Mouse (Mus musculus): ENCODE data around the gene Nmrk1. TPM values are rescaled to one million over a fixed set of nuclear protein-coding genes. Genes with fewer than 3 reads are reported as not detected.

The Nmrk1 gene
- polyA plus RNA-seq, 1 experiment from 2014 or later: 12.6 TPM

GRCm38 (mm10) chr19:18671056-18671741 lies 39.4 kb downstream of the Nmrk1 start:
- H3K36me3 ChIP-seq (replicated peaks; ENCODE audit: insufficient read depth, low read length): no peaks in the 10 kb centered on the region
- H3K4me2 ChIP-seq (ENCODE audit: low read depth, low read length): peak overlapping the region; percentile 72
- TF ChIP-seq EP300 (IDR thresholded peaks at IDR 0.05; ENCODE audit: low read depth) (no peak), CTCF (IDR thresholded peaks at IDR 0.05; ENCODE audit: low read depth) (no peak)
- peaks cover 22% of the 10 kb centered on the region for H3K4me1 ChIP-seq (ENCODE audit: insufficient read depth)
- H3K4me3 ChIP-seq (ENCODE audit: low read depth, low read length): peak overlapping the region; percentile 84
- H3K27me3 ChIP-seq (ENCODE audit: insufficient read depth, low read length): no peaks in the 10 kb centered on the region
- H3K9me3 ChIP-seq (ENCODE audit: low read length): no peaks in the 10 kb centered on the region
- under 1% methylated on average over 52 of the region's 64 CpGs for WGBS (ENCODE audit: insufficient replicate concordance)
- peak; percentile 70 for DNase-seq
- H3K9ac ChIP-seq (replicated peaks): peak overlapping the region; percentile 86
- ATAC-seq: peak; percentile 71
- H3K27ac ChIP-seq (ENCODE audit: low read depth): peak overlapping the region; percentile 89

DNA sequence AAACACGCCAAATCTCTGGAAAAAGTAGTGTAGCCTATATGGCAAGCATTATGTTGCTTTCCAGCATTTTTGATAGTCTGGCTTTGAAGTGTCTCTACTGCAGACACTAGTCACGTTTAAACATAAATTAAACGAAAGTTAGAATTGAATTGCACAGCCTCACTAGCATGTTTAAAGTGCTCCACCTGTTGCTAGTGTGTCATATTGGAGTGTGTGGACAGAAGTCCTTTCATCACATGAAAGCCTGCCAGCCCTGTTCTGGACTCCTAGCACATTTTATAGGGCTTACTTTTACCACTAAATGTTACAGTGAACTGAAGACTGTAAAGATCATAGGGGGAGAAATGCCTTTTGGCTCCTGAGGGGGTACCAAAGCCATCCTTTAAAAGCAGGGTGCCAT lies 40.7 kb downstream of the Nmrk1 start:
- no peak for TF ChIP-seq EP300 (IDR thresholded peaks at IDR 0.05; ENCODE audit: low read depth)
- no peak for TF ChIP-seq CTCF (IDR thresholded peaks at IDR 0.05; ENCODE audit: low read depth)
- H3K4me2 ChIP-seq (ENCODE audit: low read depth, low read length): peak overlapping the region; percentile 72
- H3K9me3 ChIP-seq (ENCODE audit: low read length): no peaks in the 10 kb centered on the region
- no peaks in the 10 kb centered on the region for H3K27me3 ChIP-seq (ENCODE audit: insufficient read depth, low read length)
- DNase-seq: no peak
- peaks cover 22% of the 10 kb centered on the region for H3K4me1 ChIP-seq (ENCODE audit: insufficient read depth)
- peak overlapping the region; percentile 86 for H3K9ac ChIP-seq (replicated peaks)
- H3K36me3 ChIP-seq (replicated peaks; ENCODE audit: insufficient read depth, low read length): no peaks in the 10 kb centered on the region
- no peak overlapping the region for H3K27ac ChIP-seq (ENCODE audit: low read depth)
- ATAC-seq: no peak
- WGBS (ENCODE audit: insufficient replicate concordance): 52% methylated on average over 3 of the region's 3 CpGs
- peak overlapping the region; percentile 84 for H3K4me3 ChIP-seq (ENCODE audit: low read depth, low read length)

GRCm38 (mm10) chr19:18673116-18673515 lies 41.4 kb downstream of the Nmrk1 start:
- Histone ChIP-seq H3K9me3 (ENCODE audit: low read length) (no peaks in the 10 kb centered on the region), H3K4me1 (ENCODE audit: insufficient read depth) (peaks cover 22% of the 10 kb centered on the region), H3K4me2 (ENCODE audit: low read depth, low read length) (peak overlapping the region; percentile 72), H3K4me3 (ENCODE audit: low read depth, low read length) (no peak overlapping the region), H3K9ac (replicated peaks) (peak overlapping the region; percentile 86; the same call in 1 of the 2 replicates), H3K27ac (ENCODE audit: low read depth) (no peak overlapping the region), H3K36me3 (replicated peaks; ENCODE audit: insufficient read depth, low read length) (no peaks in the 10 kb centered on the region), H3K27me3 (ENCODE audit: insufficient read depth, low read length) (no peaks in the 10 kb centered on the region)
- TF ChIP-seq CTCF (IDR thresholded peaks at IDR 0.05; ENCODE audit: low read depth) (no peak), EP300 (IDR thresholded peaks at IDR 0.05; ENCODE audit: low read depth) (no peak)
- DNase-seq (no peak), ATAC-seq (no peak)
- WGBS (ENCODE audit: insufficient replicate concordance): 63% methylated on average over 4 of the region's 4 CpGs

- peaks cover 17% of the 10 kb centered on the region for H3K36me3 ChIP-seq (replicated peaks; ENCODE audit: insufficient read depth, low read length)
- WGBS (ENCODE audit: insufficient replicate concordance): 37% methylated on average over 4 of the region's 4 CpGs
- TF ChIP-seq EP300 (IDR thresholded peaks at IDR 0.05; ENCODE audit: low read depth): no peak
- peak; percentile 64 for TF ChIP-seq CTCF (IDR thresholded peaks at IDR 0.05; ENCODE audit: low read depth)
- H3K4me1 ChIP-seq (ENCODE audit: insufficient read depth): no peaks in the 10 kb centered on the region
- DNase-seq (no peak), ATAC-seq (peak; percentile 56)
- no peak overlapping the region for H3K4me3 ChIP-seq (ENCODE audit: low read depth, low read length)
- no peaks in the 10 kb centered on the region for H3K27me3 ChIP-seq (ENCODE audit: insufficient read depth, low read length)
- H3K27ac ChIP-seq (ENCODE audit: low read depth): no peak overlapping the region
- H3K4me2 ChIP-seq (ENCODE audit: low read depth, low read length): no peak overlapping the region
- no peaks in the 10 kb centered on the region for H3K9me3 ChIP-seq (ENCODE audit: low read length)
- no peak overlapping the region for H3K9ac ChIP-seq (replicated peaks)
These were observed 50.4 kb downstream of the Nmrk1 start for GRCm38 (mm10) chr19:18682142-18682541.

DNA sequence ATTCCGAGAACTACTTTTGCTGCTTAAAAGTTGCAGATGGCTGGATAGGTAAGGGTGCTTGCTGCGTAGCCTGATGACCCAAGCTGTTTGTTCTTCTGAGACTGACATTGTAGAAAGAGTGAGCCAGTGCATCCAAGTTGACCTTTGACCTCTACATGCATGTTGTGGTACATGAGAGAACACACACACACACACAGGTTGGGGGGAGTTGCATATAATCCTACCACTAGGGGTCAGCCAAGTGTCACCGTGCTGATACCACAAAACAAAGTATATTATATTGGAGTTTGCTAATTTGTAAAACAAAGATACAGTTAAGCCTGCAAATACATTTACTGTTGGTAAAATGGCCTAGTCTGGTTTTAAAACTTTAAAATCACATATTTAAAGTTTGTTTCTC lies 55.8 kb downstream of the Nmrk1 start:
- Histone ChIP-seq H3K9ac (replicated peaks) (no peak overlapping the region), H3K27me3 (ENCODE audit: insufficient read depth, low read length) (no peaks in the 10 kb centered on the region), H3K9me3 (ENCODE audit: low read length) (no peaks in the 10 kb centered on the region), H3K4me3 (ENCODE audit: low read depth, low read length) (no peak overlapping the region), H3K4me2 (ENCODE audit: low read depth, low read length) (no peak overlapping the region), H3K36me3 (replicated peaks; ENCODE audit: insufficient read depth, low read length) (no peaks in the 10 kb centered on the region), H3K4me1 (ENCODE audit: insufficient read depth) (peaks cover under 1% of the 10 kb centered on the region; the same call in 1 of the 2 replicates), H3K27ac (ENCODE audit: low read depth) (no peak overlapping the region)
- WGBS (ENCODE audit: insufficient replicate concordance): 64% methylated on average over 3 of the region's 3 CpGs
- DNase-seq (peak; percentile 68), ATAC-seq (peak; percentile 72)
- TF ChIP-seq EP300 (IDR thresholded peaks at IDR 0.05; ENCODE audit: low read depth): no peak
- TF ChIP-seq CTCF (IDR thresholded peaks at IDR 0.05; ENCODE audit: low read depth): peak; percentile 96

DNA sequence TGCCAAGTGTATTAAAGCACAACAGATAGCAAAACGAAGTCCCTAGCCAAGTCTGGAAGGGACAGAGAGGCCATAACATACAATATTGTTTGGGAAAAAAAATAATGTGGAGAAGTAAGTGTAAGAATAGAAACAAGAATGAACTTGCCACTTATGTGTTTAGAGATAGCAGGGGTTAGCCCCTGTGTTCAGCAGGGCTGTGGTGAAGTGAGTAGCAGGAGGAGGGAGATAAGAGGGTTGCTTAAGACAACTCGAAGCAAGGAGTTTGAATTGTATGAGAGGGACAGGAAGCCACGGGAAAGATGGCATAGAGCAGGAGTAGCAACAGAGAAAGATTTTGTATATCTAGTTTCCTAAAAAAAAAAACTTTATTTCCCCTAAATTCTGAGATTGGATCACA lies 60.4 kb downstream of the Nmrk1 start:
- no peaks in the 10 kb centered on the region for H3K27me3 ChIP-seq (ENCODE audit: insufficient read depth, low read length)
- ATAC-seq (peak; percentile 86), DNase-seq (no peak)
- H3K36me3 ChIP-seq (replicated peaks; ENCODE audit: insufficient read depth, low read length): 0 out of 2 replicates have a peak, but pooled peaks cover 5% of the 10 kb centered on the region
- H3K9ac ChIP-seq (replicated peaks): no peak overlapping the region
- 30% methylated on average over 3 of the region's 3 CpGs for WGBS (ENCODE audit: insufficient replicate concordance)
- H3K4me2 ChIP-seq (ENCODE audit: low read depth, low read length): peak overlapping the region; percentile 46
- H3K9me3 ChIP-seq (ENCODE audit: low read length): no peaks in the 10 kb centered on the region
- no peak overlapping the region for H3K4me3 ChIP-seq (ENCODE audit: low read depth, low read length)
- peaks cover 12% of the 10 kb centered on the region for H3K4me1 ChIP-seq (ENCODE audit: insufficient read depth)
- TF ChIP-seq CTCF (IDR thresholded peaks at IDR 0.05; ENCODE audit: low read depth) (no peak), EP300 (IDR thresholded peaks at IDR 0.05; ENCODE audit: low read depth) (peak; percentile 94)
- H3K27ac ChIP-seq (ENCODE audit: low read depth): peak overlapping the region; percentile 56
